Comparison of ENCODE assay signal across 8 mouse cellular contexts in genomic region chr3:93447138-93447841, GRCm38 (mm10). TPM values are rescaled to one million over a fixed set of nuclear protein-coding genes. Genes with fewer than 3 reads are reported as not detected.
DNase-seq lines count a peak whose midpoint lies in the region; ATAC-seq and TF ChIP-seq lines count a peak whose summit lies in the region.

No protein-coding gene starts in this region.

- H3K27ac ChIP-seq in ES-E14 (ENCODE audit: insufficient read depth, low read depth, low read length, poor library complexity, severe bottlenecking): no peak overlapping the region
- H3K27ac ChIP-seq in cerebellum, adult 2 months (ENCODE audit: insufficient read depth, low read length): no peak overlapping the region
- H3K27ac ChIP-seq in hindbrain, embryonic 14.5 days: no peak overlapping the region
- peak overlapping the region; percentile 43 for H3K27ac ChIP-seq in lung, postnatal 0 days (ENCODE audit: low read length)

- H3K9ac ChIP-seq in ES-E14 (ENCODE audit: insufficient read depth, low read depth, low read length, poor library complexity, severe bottlenecking): peak overlapping the region; percentile 50
- peak overlapping the region; percentile 41 for H3K9ac ChIP-seq in hindbrain, embryonic 14.5 days
- H3K9ac ChIP-seq in lung, postnatal 0 days (replicated peaks; ENCODE audit: low read depth): peak overlapping the region; percentile 44

- in situ Hi-C loops in ES-E14 (cut with MboI; ENCODE audit: low sequenced_read_pairs in 2 of 2, unreplicated experiment in 2 of 2): no loop called here

- peak; percentile 58 for ATAC-seq in frontal cortex, adult (ENCODE audit: low TSS enrichment)
- peak; percentile 69 for ATAC-seq in hindbrain, embryonic 14.5 days (ENCODE audit: low FRiP score)
- peak; percentile 59 for ATAC-seq in lung, postnatal 0 days

- peak; percentile 22; the same call in 1 of the 2 replicates for TF ChIP-seq CTCF in cerebellum, adult 2 months (IDR thresholded peaks at IDR 0.05; ENCODE audit: borderline replicate concordance, insufficient read depth, low read depth, low read length)
- TF ChIP-seq CTCF in lung, postnatal 0 days (IDR thresholded peaks at IDR 0.05): peak; percentile 49

- H3K4me3 ChIP-seq in ES-E14 (ENCODE audit: insufficient read depth in 1 of 2, low read depth in 1 of 2, low read length in 2 of 2, poor library complexity in 1 of 2, severe bottlenecking in 1 of 2): peak overlapping the region; percentile 40 to 60
- H3K4me3 ChIP-seq in cerebellum, adult 2 months (replicated peaks; ENCODE audit: insufficient read depth, low read depth, low read length): peak overlapping the region; percentile 51
- peak overlapping the region; percentile 50 for H3K4me3 ChIP-seq in hindbrain, embryonic 14.5 days (replicated peaks; ENCODE audit: low read length)
- peak overlapping the region; percentile 56 for H3K4me3 ChIP-seq in lung, postnatal 0 days (ENCODE audit: low read depth, low read length)

- no peak for TF ChIP-seq EP300 in lung, postnatal 0 days (IDR thresholded peaks at IDR 0.05)

- peaks cover 0 to 5% of the 10 kb centered on the region in 2 experiments; a peak in 1 of 4 replicates for H3K4me1 ChIP-seq in ES-E14 (ENCODE audit: control insufficient read depth in 2 of 2, insufficient read depth in 2 of 2, low read length in 2 of 2, poor library complexity in 1 of 2)
- peaks cover 3% of the 10 kb centered on the region; the same call in 1 of the 2 replicates for H3K4me1 ChIP-seq in cerebellum, adult 2 months (ENCODE audit: control insufficient read depth, insufficient read depth, low read length)
- H3K4me1 ChIP-seq in hindbrain, embryonic 14.5 days (replicated peaks; ENCODE audit: control insufficient read depth, insufficient read depth, low read length): peaks cover 11% of the 10 kb centered on the region
- peaks cover 8% of the 10 kb centered on the region for H3K4me1 ChIP-seq in lung, postnatal 0 days (ENCODE audit: insufficient read depth, low read depth, low read length)

- no peak for TF ChIP-seq POLR2A in cerebellum, adult 2 months (IDR thresholded peaks at IDR 0.05; ENCODE audit: borderline replicate concordance, insufficient read depth, low read length)

- H3K36me3 ChIP-seq in ES-E14 (ENCODE audit: control insufficient read depth, insufficient read depth, low read length, poor library complexity, severe bottlenecking): no peaks in the 10 kb centered on the region
- no peaks in the 10 kb centered on the region for H3K36me3 ChIP-seq in hindbrain, embryonic 14.5 days (replicated peaks; ENCODE audit: control insufficient read depth, insufficient read depth)
- no peaks in the 10 kb centered on the region for H3K36me3 ChIP-seq in lung, postnatal 0 days (ENCODE audit: insufficient read depth, low read length)

- under 1% methylated on average over 59 of the region's 59 CpGs for WGBS in cerebellum, adult 2 months
- WGBS in hindbrain, embryonic 14.5 days: under 1% methylated on average over 59 of the region's 59 CpGs
- WGBS in lung, postnatal 0 days: 3% methylated on average over 59 of the region's 59 CpGs

- peak; percentile 57 for DNase-seq in ES-E14 (ENCODE audit: low read depth, low spot score)
- peak; percentile 54 to 58 for DNase-seq in cerebellum, adult 2 months
- peak; percentile 72 for DNase-seq in hindbrain, embryonic 14.5 days (ENCODE audit: low spot score)
- DNase-seq in layer of hippocampus, postnatal 25 days (ENCODE audit: extremely low spot score in 1 of 2, low spot score in 1 of 2): peak; percentile 47 to 49
- peak; percentile 84 for DNase-seq in lung, postnatal 0 days (ENCODE audit: low spot score)
- DNase-seq in retina, embryonic 14.5 days (ENCODE audit: low spot score): peak; percentile 74
- no peak for DNase-seq in c-Kit-positive CD71-positive TER-119-positive erythroid progenitor cells, embryonic 14.5 days (ENCODE audit: low spot score)

- H3K9me3 ChIP-seq in ES-E14 (ENCODE audit: control insufficient read depth, insufficient read depth, low read depth, low read length): no peaks in the 10 kb centered on the region
- no peaks in the 10 kb centered on the region for H3K9me3 ChIP-seq in hindbrain, embryonic 14.5 days (ENCODE audit: control insufficient read depth, low read length)
- no peaks in the 10 kb centered on the region for H3K9me3 ChIP-seq in lung, postnatal 0 days (ENCODE audit: low read length)

- peak overlapping the region; percentile 98 for H3K4me2 ChIP-seq in hindbrain, embryonic 14.5 days (replicated peaks)
- H3K4me2 ChIP-seq in lung, postnatal 0 days (replicated peaks; ENCODE audit: low read depth, low read length): peak overlapping the region; percentile 88

- peaks cover 4% of the 10 kb centered on the region; the same call in 1 of the 2 replicates for H3K27me3 ChIP-seq in cerebellum, adult 2 months (ENCODE audit: control insufficient read depth, insufficient read depth, low read length)
- H3K27me3 ChIP-seq in hindbrain, embryonic 14.5 days (ENCODE audit: control insufficient read depth, insufficient read depth, low read length): peaks cover 56% of the 10 kb centered on the region
- H3K27me3 ChIP-seq in lung, postnatal 0 days (replicated peaks; ENCODE audit: insufficient read depth, low read length): 0 out of 2 replicates have a peak, but pooled peaks cover 8% of the 10 kb centered on the region

TF ChIP-seq in ES-E14, 5 proteins besides CTCF, POLR2A, EP300 and RAD21:
- TF ChIP-seq ZNF384 (IDR thresholded peaks at IDR 0.05; ENCODE audit: low read depth, low read length): no peak
- no peak for TF ChIP-seq ZC3H11A (IDR thresholded peaks at IDR 0.05; ENCODE audit: borderline replicate concordance, low read depth, low read length)
- no peak for TF ChIP-seq MAFK (IDR thresholded peaks at IDR 0.05; ENCODE audit: insufficient read depth, low read depth, low read length)
- TF ChIP-seq HCFC1 (IDR thresholded peaks at IDR 0.05; ENCODE audit: borderline replicate concordance, insufficient read depth, low read length): no peak

RNA-seq across cellular contexts. Expression of gene Tchh, which starts 5.2 kb away (rescaled TPM):
- 0.58 and 1.3 TPM in 2 replicates for total RNA-seq in ES-E14 (2012; rRNA removed)
- 0.79 and 0.82 TPM in 2 replicates for polyA plus RNA-seq in cerebellum, adult 2 months (2012; rRNA removed)
- polyA plus RNA-seq in hindbrain, embryonic 14.5 days (2014; fragmentation: Nextera tagmentation; extraction: Ambion mirVana): 1.3 and 1.8 TPM in 2 replicates
- under 1 TPM; 0.81 to 0.92 TPM for total RNA-seq in layer of hippocampus, postnatal 25 days (2021)
- 4.2 and 5.1 TPM in 2 replicates for polyA plus RNA-seq in lung, postnatal 0 days (2015; fragmentation: Nextera tagmentation; extraction: Ambion mirVana)

RNA-seq across cellular contexts. Expression of gene Tchhl1, which starts 21.3 kb away (rescaled TPM):
- not detected in 2 replicates for total RNA-seq in ES-E14 (2012; rRNA removed)
- polyA plus RNA-seq in cerebellum, adult 2 months (2012; rRNA removed): not detected in 2 replicates
- polyA plus RNA-seq in hindbrain, embryonic 14.5 days (2014; fragmentation: Nextera tagmentation; extraction: Ambion mirVana): not detected in 2 replicates
- total RNA-seq in layer of hippocampus, postnatal 25 days (2021): not detected
- not detected in 2 replicates for polyA plus RNA-seq in lung, postnatal 0 days (2015; fragmentation: Nextera tagmentation; extraction: Ambion mirVana)

RNA-seq across cellular contexts. Expression of gene Rptn, which starts 53.8 kb away (rescaled TPM):
- total RNA-seq in ES-E14 (2012; rRNA removed): not detected in 2 replicates
- polyA plus RNA-seq in cerebellum, adult 2 months (2012; rRNA removed): not detected in 2 replicates
- not detected in 2 replicates for polyA plus RNA-seq in hindbrain, embryonic 14.5 days (2014; fragmentation: Nextera tagmentation; extraction: Ambion mirVana)
- total RNA-seq in layer of hippocampus, postnatal 25 days (2021): not detected
- 0.04 TPM in 1 of 2 replicates, not detected in the other for polyA plus RNA-seq in lung, postnatal 0 days (2015; fragmentation: Nextera tagmentation; extraction: Ambion mirVana)
